Mouse (Mus musculus) liver, embryonic 15.5 days (tissue): ENCODE data around the gene Rhox10. TPM values are rescaled to one million over a fixed set of nuclear protein-coding genes. Genes with fewer than 3 reads are reported as not detected.

Source experiments
- polyA plus RNA-seq: library from polyadenylated mRNA; unstranded; fragments of >200 nt; fragmentation: Nextera tagmentation; extraction: Ambion mirVana; gene quantifications from 2 replicates; pipeline ENCODE4 v1.2.1, GENCODE M21; 2015

Rhox10 gene
- polyA plus RNA-seq, 1 experiment from 2014 or later: not detected

Other genes with a start within 250 kb of the Rhox10 start
- gene Rhox6, start 239.6 kb upstream of the Rhox10 start, polyA plus RNA-seq: not detected in 2 replicates
- not detected in 2 replicates for gene Rhox7a, start 234.8 kb upstream of the Rhox10 start, polyA plus RNA-seq
- not detected in 2 replicates for gene Rhox8, start 187.5 kb upstream of the Rhox10 start, polyA plus RNA-seq
- not detected in 2 replicates for gene Rhox7b, start 169.2 kb upstream of the Rhox10 start, polyA plus RNA-seq
- not detected in 2 replicates for gene Rhox9, start 164.7 kb upstream of the Rhox10 start, polyA plus RNA-seq
- gene Btg1-ps1, start 47.7 kb upstream of the Rhox10 start, polyA plus RNA-seq: not detected in 2 replicates
- gene Btg1-ps2, start 23.4 kb upstream of the Rhox10 start, polyA plus RNA-seq: not detected in 2 replicates
- not detected in 2 replicates for gene Rhox11, start 18.7 kb downstream of the Rhox10 start, polyA plus RNA-seq
- gene Rhox12, start 44.4 kb downstream of the Rhox10 start, polyA plus RNA-seq: not detected in 2 replicates
- gene Rhox13, start 54.7 kb downstream of the Rhox10 start, polyA plus RNA-seq: not detected in 2 replicates
- gene Zbtb33, start 123.3 kb downstream of the Rhox10 start, polyA plus RNA-seq: 0.79 and 1.2 TPM in 2 replicates
- gene Tmem255a, start 186.0 kb downstream of the Rhox10 start, polyA plus RNA-seq: 1.8 TPM in 2 replicates
- 1.2 and 1.8 TPM in 2 replicates for gene Atp1b4, start 249.7 kb downstream of the Rhox10 start, polyA plus RNA-seq